8 mouse cellular contexts compared by ENCODE assay signal in genomic region chr6:134793046-134793806, GRCm38 (mm10). TPM values are rescaled to one million over a fixed set of nuclear protein-coding genes. Genes with fewer than 3 reads are reported as not detected.
DNase-seq lines count a peak whose midpoint lies in the region; TF ChIP-seq lines count a peak whose summit lies in the region.

No protein-coding gene starts in this region.

- TF ChIP-seq CTCF in olfactory bulb, adult 2 months (IDR thresholded peaks at IDR 0.05; ENCODE audit: insufficient read depth, low read depth, low read length), result no peak

- no peak for TF ChIP-seq POLR2A in olfactory bulb, adult 2 months (IDR thresholded peaks at IDR 0.05; ENCODE audit: insufficient read depth, low read depth, low read length)

- H3K4me3 ChIP-seq in olfactory bulb, adult 2 months (ENCODE audit: insufficient read depth, low read depth, low read length), result peak overlapping the region; percentile 98

- intact Hi-C loops in left cerebral cortex, postnatal 14 days (cut with DNase I), result loop anchor here (5.0 kb wide), 1 partner anchor 136 kb away; no protein-coding TSS in a partner anchor

- peak; percentile 77 for DNase-seq in cerebellum, adult 9-10 months
- DNase-seq in cerebellum, adult 8-10 months, result no peak
- DNase-seq in retina, postnatal 1 day, result peak; percentile 20
- no peak for DNase-seq in retina, embryonic 14.5 days (ENCODE audit: low spot score)
- DNase-seq in kidney, postnatal 10 days, result peak; percentile 15
- DNase-seq in left cerebral cortex, postnatal 14 days (ENCODE audit: low spot score in 2 of 2), result no peak
- no peak for DNase-seq in left cerebral cortex, adult 11 months (ENCODE audit: low spot score)

- peak overlapping the region; percentile 82; the same call in 1 of the 2 replicates for H3K27ac ChIP-seq in olfactory bulb, adult 2 months (ENCODE audit: insufficient read depth, low read depth, low read length)

- peaks cover 9% of the 10 kb centered on the region for H3K4me1 ChIP-seq in olfactory bulb, adult 2 months (ENCODE audit: control insufficient read depth, insufficient read depth, low read length)

- WGBS in olfactory bulb, adult 2 months, result 62% methylated on average over 21 of the region's 21 CpGs

RNA-seq across cellular contexts. Expression of gene Dusp16, which starts 0.8 kb away (rescaled TPM):
- polyA plus RNA-seq in olfactory bulb, adult 2 months (2012; ENCODE audit: insufficient read depth, insufficient read length, low replicate concordance, missing spikeins), result not detected in 2 replicates
- 1 to 10 TPM; 5.4 to 6.0 TPM for total RNA-seq in left cerebral cortex, postnatal 14 days (2021)

RNA-seq across cellular contexts. Expression of gene Crebl2, which starts 36.7 kb away (rescaled TPM):
- not detected in 2 replicates for polyA plus RNA-seq in olfactory bulb, adult 2 months (2012; ENCODE audit: insufficient read depth, insufficient read length, low replicate concordance, missing spikeins)
- 10 to 100 TPM; 14.2 to 14.6 TPM for total RNA-seq in left cerebral cortex, postnatal 14 days (2021)

Comparison
In these comparisons a context has a peak if more than half of its experiments do, and no peak if none do; other contexts are left out.
1. DNase-seq: peak in cerebellum, adult 9-10 months (single experiment), retina, postnatal 1 day (single experiment) and kidney, postnatal 10 days (single experiment); none in cerebellum, adult 8-10 months (single experiment), retina, embryonic 14.5 days (single experiment), left cerebral cortex, postnatal 14 days (0 of 2) and left cerebral cortex, adult 11 months (single experiment).